Mouse (Mus musculus) MEL (cell line): Measurements from ENCODE around the gene Dhx40.

Experiments
- CTCF ChIP-seq, 3 experiments: IDR thresholded peaks in 2 of 3; conservative IDR thresholded peaks in 1 of 3; 2 replicates each; pipeline ENCODE4 v1.5.1; 2011 to 2012; ENCODE audit warnings: low read length in 3 of 3, low read depth in 2 of 3, mild to moderate bottlenecking in 2 of 3, improper control_type of control experiment in 1 of 3, inconsistent platforms in 1 of 3, mixed read lengths in 1 of 3, moderate library complexity in 1 of 3; ENCODE audit not compliant: control insufficient read depth in 1 of 3, insufficient read depth in 1 of 3, poor library complexity in 1 of 3, severe bottlenecking in 1 of 3
- EP300 ChIP-seq, 2 experiments: IDR thresholded peaks; 2 replicates each; pipeline ENCODE4 v1.6.1; 2011; ENCODE audit warnings: improper control_type of control experiment in 2 of 2, low read length in 2 of 2, low read depth in 1 of 2, mild to moderate bottlenecking in 1 of 2
- JUND ChIP-seq: IDR thresholded peaks from 2 replicates; pipeline ENCODE4 v1.6.1; 2011; ENCODE audit warnings: low read depth, mild to moderate bottlenecking, improper control_type of control experiment, low read length
- MAX ChIP-seq: IDR thresholded peaks from 2 replicates; pipeline ENCODE4 v1.6.1; 2011; ENCODE audit warnings: low read length, improper control_type of control experiment
- MAZ ChIP-seq: IDR thresholded peaks from 2 replicates; pipeline ENCODE4 v1.6.1; 2012; ENCODE audit warnings: low read depth, mild to moderate bottlenecking, inconsistent platforms, low read length, improper control_type of control experiment
- MEF2A ChIP-seq: IDR thresholded peaks from 2 replicates; pipeline ENCODE4 v1.6.1; 2014; ENCODE audit warnings: low read depth, mild to moderate bottlenecking, inconsistent platforms, low read length, improper control_type of control experiment; ENCODE audit not compliant: poor library complexity, insufficient replicate concordance, severe bottlenecking; ENCODE audit errors: extremely low read depth
- POLR2A ChIP-seq, 2 experiments: IDR thresholded peaks; 2 replicates each; pipeline ENCODE4 v1.6.1; 2011 to 2012; ENCODE audit warnings: low read length in 2 of 2, mild to moderate bottlenecking in 2 of 2, control low read depth in 1 of 2, improper control_type of control experiment in 1 of 2, low read depth in 1 of 2, moderate library complexity in 1 of 2; ENCODE audit not compliant: control insufficient read depth in 1 of 2, insufficient read depth in 1 of 2, poor library complexity in 1 of 2
- POLR2AphosphoS5 ChIP-seq: IDR thresholded peaks from 2 replicates; pipeline ENCODE4 v1.6.1; 2012; ENCODE audit warnings: low read depth, borderline replicate concordance, mild to moderate bottlenecking, inconsistent platforms, low read length, moderate library complexity, mixed read lengths
- ZNF384 ChIP-seq: IDR thresholded peaks from 2 replicates; pipeline ENCODE4 v1.6.1; 2012; ENCODE audit warnings: low read depth, mild to moderate bottlenecking, inconsistent platforms, low read length, improper control_type of control experiment

GRCm38 (mm10) chr11:86724004-86724403, 83.5 kb downstream of the Dhx40 start:
- TF ChIP-seq JUND, result no peak
- TF ChIP-seq CTCF (IDR thresholded peaks at IDR 0.05 in 2 of 3, conservative IDR thresholded peaks at IDR 0.05 in 1 of 3; ENCODE audit: control insufficient read depth in 1 of 3, insufficient read depth in 1 of 3, low read depth in 2 of 3, low read length in 3 of 3, poor library complexity in 1 of 3, severe bottlenecking in 1 of 3), result no peak
- no peak for TF ChIP-seq MAZ
- TF ChIP-seq MEF2A, result no peak
- TF ChIP-seq EP300 (IDR thresholded peaks at IDR 0.05; ENCODE audit: low read depth in 1 of 2, low read length in 2 of 2), result peak; percentile 51 to 72
- no peak for TF ChIP-seq ZNF384
- no peak for TF ChIP-seq MAX
- TF ChIP-seq POLR2A (IDR thresholded peaks at IDR 0.05; ENCODE audit: control insufficient read depth in 1 of 2, insufficient read depth in 1 of 2, low read depth in 1 of 2, low read length in 2 of 2, poor library complexity in 1 of 2), result no peak
- no peak for TF ChIP-seq POLR2AphosphoS5
